Mouse (Mus musculus) lung, adult 2 months (tissue): ENCODE results near the gene Elmo1. TPM values are rescaled to one million over a fixed set of nuclear protein-coding genes. Genes with fewer than 3 reads are reported as not detected.
"Not testable (repeated sequence)": the region's sequence is repeated elsewhere in the genome, so short reads cannot be mapped to it uniquely, and the experiment has no call there.

ENCODE experiments used
- DNase-seq: peaks from one replicate; pipeline ENCODE4 v3.0.0; 2022
- H3K4me1 ChIP-seq: fragments of 200-500 bp; 2 replicates; pipeline ENCODE4 v1.6.1; 2011; ENCODE audit warnings: low read length; ENCODE audit not compliant: control insufficient read depth, insufficient read depth
- H3K4me3 ChIP-seq: fragments of 200-500 bp; replicated peaks from 2 replicates; pipeline ENCODE3; 2011; ENCODE audit warnings: low read depth, mild to moderate bottlenecking, control low read depth, low read length; ENCODE audit errors: extremely low read depth
- CTCF ChIP-seq: fragments of 200-500 bp; IDR thresholded peaks from 2 replicates; pipeline ENCODE4 v1.5.1; 2011; ENCODE audit warnings: mild to moderate bottlenecking, low read length, control low read depth; ENCODE audit not compliant: insufficient read depth
- POLR2A ChIP-seq: fragments of 200-500 bp; IDR thresholded peaks from 2 replicates; pipeline ENCODE4 v1.6.1; 2011; ENCODE audit warnings: low read depth, mild to moderate bottlenecking, control low read depth, low read length, borderline replicate concordance; ENCODE audit errors: extremely low read depth
- WGBS: fragments of 180-500 bp; shearing (Covaris S2); methylation state at CpG from one replicate; pipeline ENCODE4 v1.1.7; 2018; 5-methylcytosine and 5-hydroxymethylcytosine counted together
- polyA plus RNA-seq: library from polyadenylated mRNA; depleted of rRNA; stranded (reverse); fragments of >200 nt; gene quantifications from 2 replicates; pipeline ENCODE4 v1.2.3, GENCODE M21; 2012

Elmo1 gene
- polyA plus RNA-seq, 1 experiment, result 28.3 TPM

- 0 out of 2 replicates have a peak, but pooled peaks cover 6% of the 10 kb centered on the region for H3K4me1 ChIP-seq
- no peak overlapping the region for H3K4me3 ChIP-seq
- no peak for TF ChIP-seq POLR2A
- no peak for TF ChIP-seq CTCF
- DNase-seq, result no peak
- WGBS, result 59% methylated on average over 1 of the region's 1 CpGs
These were observed 511.0 kb downstream of the Elmo1 start for GRCm38 (mm10) chr13:20601421-20601820.

GRCm38 (mm10) chr13:20606891-20607290, 516.5 kb downstream of the Elmo1 start:
- no peak overlapping the region for H3K4me3 ChIP-seq
- H3K4me1 ChIP-seq, result no peaks in the 10 kb centered on the region
- no peak for DNase-seq
- 93% methylated on average over 3 of the region's 3 CpGs for WGBS
- TF ChIP-seq CTCF, result no peak
- TF ChIP-seq POLR2A, result no peak

- H3K4me3 ChIP-seq, result no peak overlapping the region
- H3K4me1 ChIP-seq, result no peaks in the 10 kb centered on the region
- 63% methylated on average over 3 of the region's 3 CpGs for WGBS
- no peak for TF ChIP-seq POLR2A
- no peak for TF ChIP-seq CTCF
- DNase-seq, result no peak
These were observed 518.8 kb downstream of the Elmo1 start for GRCm38 (mm10) chr13:20609003-20609688.

GRCm38 (mm10) chr13:20615596-20616469, 525.4 kb downstream of the Elmo1 start:
- WGBS, result 84% methylated on average over 10 of the region's 10 CpGs
- Histone ChIP-seq H3K4me3 (no peak overlapping the region), H3K4me1 (no peaks in the 10 kb centered on the region)
- TF ChIP-seq CTCF, result no peak
- no peak for TF ChIP-seq POLR2A
- DNase-seq, result no peak

- no peak overlapping the region for H3K4me3 ChIP-seq
- WGBS, result 84% methylated on average over 5 of the region's 5 CpGs
- no peak for DNase-seq
- no peaks in the 10 kb centered on the region for H3K4me1 ChIP-seq
- TF ChIP-seq POLR2A, result no peak
- no peak for TF ChIP-seq CTCF
These were observed 529.5 kb downstream of the Elmo1 start for GRCm38 (mm10) chr13:20619946-20620345.

- DNase-seq, result no peak
- no peaks in the 10 kb centered on the region for H3K4me1 ChIP-seq
- no peak overlapping the region for H3K4me3 ChIP-seq
- no peak for TF ChIP-seq POLR2A
- TF ChIP-seq CTCF, result no peak
- WGBS, result 69% methylated on average over 7 of the region's 7 CpGs
These were observed 532.9 kb downstream of the Elmo1 start for GRCm38 (mm10) chr13:20623071-20623850.

GRCm38 (mm10) chr13:20627796-20628195, 537.4 kb downstream of the Elmo1 start:
- WGBS, result 82% methylated on average over 6 of the region's 6 CpGs
- no peak overlapping the region for H3K4me3 ChIP-seq
- TF ChIP-seq CTCF, result no peak
- no peak for TF ChIP-seq POLR2A
- no peaks in the 10 kb centered on the region for H3K4me1 ChIP-seq
- no peak for DNase-seq

- WGBS, result 59% methylated on average over 5 of the region's 5 CpGs
- no peaks in the 10 kb centered on the region for H3K4me1 ChIP-seq
- H3K4me3 ChIP-seq, result no peak overlapping the region
- DNase-seq, result no peak
- no peak for TF ChIP-seq CTCF
- no peak for TF ChIP-seq POLR2A
These were observed 542.1 kb downstream of the Elmo1 start for GRCm38 (mm10) chr13:20632477-20632876.

- DNase-seq, H3K4me3 ChIP-seq, H3K4me1 ChIP-seq: not testable (repeated sequence)
- WGBS, result 52% methylated on average over 2 of the region's 2 CpGs
These were observed 544.3 kb downstream of the Elmo1 start for GRCm38 (mm10) chr13:20634679-20635078.

GRCm38 (mm10) chr13:20635646-20636045, 545.2 kb downstream of the Elmo1 start:
- whole genome bisulfite sequencing, result 58% methylated on average over 2 of the region's 2 CpGs
- DNase-seq, result no peak
- Histone ChIP-seq H3K4me3 (no peak overlapping the region), H3K4me1 (no peaks in the 10 kb centered on the region)
- TF ChIP-seq POLR2A (no peak), CTCF (no peak)
